Mouse (Mus musculus) bone marrow macrophage, adult 2 months (primary cell): ENCODE measurements at regions not wholly inside any gene's neighbourhood (a gene's known extent, or its start where the extent isn't known, plus 50 kb on each side); places are given as distances from the start of the nearest gene placed in this dataset.

ENCODE experiments used
- CTCF ChIP-seq: IDR thresholded peaks from 2 replicates; pipeline ENCODE4 v1.5.1; 2012; ENCODE audit warnings: low read depth, mild to moderate bottlenecking, low read length, moderate library complexity
- POLR2A ChIP-seq: IDR thresholded peaks from 2 replicates; pipeline ENCODE4 v1.6.1; 2012; ENCODE audit warnings: mild to moderate bottlenecking, low read depth, low read length, borderline replicate concordance

DNA sequence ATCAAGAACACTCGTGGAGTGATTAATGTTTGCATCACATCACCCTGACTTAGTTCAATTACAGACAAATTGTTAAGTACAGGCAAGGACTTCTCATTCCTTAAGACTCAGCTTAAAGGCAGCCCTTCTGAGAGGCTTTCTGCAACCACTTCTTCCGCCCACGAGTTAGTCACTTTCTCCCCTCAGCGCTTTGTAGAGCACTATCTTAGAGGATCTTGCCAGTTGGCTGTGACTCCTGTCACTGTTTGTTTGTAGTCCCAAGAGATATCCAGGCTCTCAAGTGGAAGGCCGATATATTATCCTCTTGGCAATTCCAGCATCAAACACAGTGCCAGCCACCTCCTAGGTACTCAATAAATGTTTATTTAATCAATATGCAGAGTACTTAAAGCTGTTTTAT, 532.1 kb upstream of the Gm26657 start:
- no peak for TF ChIP-seq CTCF
- no peak for TF ChIP-seq POLR2A
